Comparison of ENCODE assay signal across 8 mouse cellular contexts in genomic region chr17:47611661-47611982, GRCm38 (mm10). TPM values are rescaled to one million over a fixed set of nuclear protein-coding genes. Genes with fewer than 3 reads are reported as not detected.
DNase-seq lines count a peak whose midpoint lies in the region; ATAC-seq and TF ChIP-seq lines count a peak whose summit lies in the region.

No protein-coding gene starts in this region.

- ATAC-seq in kidney, postnatal 0 days (replicated peaks; ENCODE audit: low FRiP score, low read depth), result no peak
- peak; percentile 19; the same call in 1 of the 2 replicates for ATAC-seq in embryonic facial prominence, embryonic 11.5 days (replicated peaks; ENCODE audit: insufficient number of reproducible peaks, low FRiP score, low TSS enrichment, low read depth)
- no peak; the same call in 1 of the 2 replicates for ATAC-seq in intestine, embryonic 14.5 days (replicated peaks; ENCODE audit: low FRiP score, low TSS enrichment, low read depth)
- ATAC-seq in midbrain, embryonic 16.5 days, result peak; percentile 73; the same call in 1 of the 2 replicates

- no peak for TF ChIP-seq CTCF in kidney, postnatal 0 days (IDR thresholded peaks at IDR 0.05; ENCODE audit: low read depth)

- WGBS in kidney, postnatal 0 days, result 2% methylated on average over 13 of the region's 13 CpGs
- WGBS in embryonic facial prominence, embryonic 11.5 days, result under 1% methylated on average over 13 of the region's 13 CpGs
- WGBS in intestine, embryonic 14.5 days, result 0% methylated on average over 13 of the region's 13 CpGs
- WGBS in midbrain, embryonic 16.5 days, result under 1% methylated on average over 13 of the region's 13 CpGs

- H3K4me1 ChIP-seq in kidney, postnatal 0 days (replicated peaks; ENCODE audit: insufficient read depth, low read length), result 0 out of 2 replicates have a peak, but pooled peaks cover 16% of the 10 kb centered on the region
- H3K4me1 ChIP-seq in embryonic facial prominence, embryonic 11.5 days (ENCODE audit: control insufficient read depth, insufficient read depth, low read length), result no peaks in the 10 kb centered on the region
- H3K4me1 ChIP-seq in intestine, embryonic 14.5 days (replicated peaks; ENCODE audit: control insufficient read depth, insufficient read depth, low read length), result peaks cover 19% of the 10 kb centered on the region
- H3K4me1 ChIP-seq in midbrain, embryonic 16.5 days (ENCODE audit: control insufficient read depth, insufficient read depth, low read length), result peaks cover 24% of the 10 kb centered on the region

- peaks cover 21% of the 10 kb centered on the region; the same call in 1 of the 2 replicates for H3K36me3 ChIP-seq in kidney, postnatal 0 days (ENCODE audit: insufficient read depth, low read length)
- H3K36me3 ChIP-seq in embryonic facial prominence, embryonic 11.5 days (replicated peaks; ENCODE audit: control insufficient read depth, insufficient read depth, low read depth, low read length), result peaks cover 2% of the 10 kb centered on the region
- H3K36me3 ChIP-seq in intestine, embryonic 14.5 days (ENCODE audit: control insufficient read depth, insufficient read depth, low read length), result peaks cover 42% of the 10 kb centered on the region
- H3K36me3 ChIP-seq in midbrain, embryonic 16.5 days (ENCODE audit: control insufficient read depth, insufficient read depth, low read length), result peaks cover 9% of the 10 kb centered on the region

- peak overlapping the region; percentile 84 for H3K9ac ChIP-seq in kidney, postnatal 0 days (ENCODE audit: low read depth, low read length)
- H3K9ac ChIP-seq in embryonic facial prominence, embryonic 11.5 days (replicated peaks; ENCODE audit: low read length), result peak overlapping the region; percentile 76
- H3K9ac ChIP-seq in intestine, embryonic 14.5 days (ENCODE audit: low read length), result peak overlapping the region; percentile 82
- peak overlapping the region; percentile 80 for H3K9ac ChIP-seq in midbrain, embryonic 16.5 days (ENCODE audit: low read depth, low read length)

- no peak for DNase-seq in kidney, postnatal 0 days (ENCODE audit: low spot score)
- DNase-seq in kidney, adult 8-10 months, result no peak
- no peak for DNase-seq in embryonic facial prominence, embryonic 11.5 days (ENCODE audit: low spot score)
- no peak for DNase-seq in intestine, embryonic 14.5 days (ENCODE audit: low spot score)
- DNase-seq in cerebellum, postnatal 10 days, result no peak
- DNase-seq in frontal cortex, postnatal 14 days (ENCODE audit: low spot score in 2 of 2), result no peak
- DNase-seq in yolk sac, embryonic 10.5 days (ENCODE audit: low spot score), result no peak

- peak overlapping the region; percentile 85; the same call in 1 of the 2 replicates for H3K27ac ChIP-seq in kidney, postnatal 0 days
- H3K27ac ChIP-seq in embryonic facial prominence, embryonic 11.5 days (replicated peaks; ENCODE audit: low read depth, low read length), result no peak overlapping the region
- H3K27ac ChIP-seq in intestine, embryonic 14.5 days (ENCODE audit: low read depth), result no peak overlapping the region; the same call in 1 of the 2 replicates
- H3K27ac ChIP-seq in midbrain, embryonic 16.5 days (ENCODE audit: low read length), result peak overlapping the region; percentile 80

- H3K9me3 ChIP-seq in kidney, postnatal 0 days (replicated peaks; ENCODE audit: low read length), result no peaks in the 10 kb centered on the region
- no peaks in the 10 kb centered on the region for H3K9me3 ChIP-seq in embryonic facial prominence, embryonic 11.5 days (replicated peaks; ENCODE audit: control insufficient read depth, low read length)
- H3K9me3 ChIP-seq in intestine, embryonic 14.5 days (ENCODE audit: control insufficient read depth, low read length), result no peaks in the 10 kb centered on the region
- no peaks in the 10 kb centered on the region for H3K9me3 ChIP-seq in midbrain, embryonic 16.5 days (replicated peaks; ENCODE audit: control insufficient read depth, low read length, poor library complexity, severe bottlenecking)

- peak overlapping the region; percentile 87 for H3K4me3 ChIP-seq in kidney, postnatal 0 days (replicated peaks; ENCODE audit: low read depth, low read length)
- peak overlapping the region; percentile 78 for H3K4me3 ChIP-seq in embryonic facial prominence, embryonic 11.5 days (ENCODE audit: low read depth, low read length)
- H3K4me3 ChIP-seq in intestine, embryonic 14.5 days (ENCODE audit: low read depth, low read length), result peak overlapping the region; percentile 98
- peak overlapping the region; percentile 84 for H3K4me3 ChIP-seq in midbrain, embryonic 16.5 days (ENCODE audit: low read depth, low read length)

- H3K27me3 ChIP-seq in kidney, postnatal 0 days (ENCODE audit: insufficient read depth, low read length), result no peaks in the 10 kb centered on the region
- no peaks in the 10 kb centered on the region for H3K27me3 ChIP-seq in embryonic facial prominence, embryonic 11.5 days (ENCODE audit: control insufficient read depth, insufficient read depth, low read length)
- H3K27me3 ChIP-seq in intestine, embryonic 14.5 days (replicated peaks; ENCODE audit: control insufficient read depth, insufficient read depth, low read length), result no peaks in the 10 kb centered on the region
- no peaks in the 10 kb centered on the region for H3K27me3 ChIP-seq in midbrain, embryonic 16.5 days (ENCODE audit: control insufficient read depth, insufficient read depth, low read depth, low read length)

- H3K4me2 ChIP-seq in kidney, postnatal 0 days (ENCODE audit: low read length), result peak overlapping the region; percentile 92
- peak overlapping the region; percentile 72 for H3K4me2 ChIP-seq in embryonic facial prominence, embryonic 11.5 days (ENCODE audit: low read depth, low read length)
- peak overlapping the region; percentile 97 for H3K4me2 ChIP-seq in intestine, embryonic 14.5 days (ENCODE audit: low read length)
- H3K4me2 ChIP-seq in midbrain, embryonic 16.5 days (ENCODE audit: low read length), result peak overlapping the region; percentile 95

RNA-seq across cellular contexts. Expression of gene Gm20517, which starts 0.2 kb away (rescaled TPM):
- polyA plus RNA-seq in kidney, postnatal 0 days (2015; fragmentation: Nextera tagmentation; extraction: Ambion mirVana), result 1.5 and 1.8 TPM in 2 replicates
- 0.98 and 1.9 TPM in 2 replicates for polyA plus RNA-seq in embryonic facial prominence, embryonic 11.5 days (2014; fragmentation: Nextera tagmentation; extraction: Ambion mirVana)
- polyA plus RNA-seq in intestine, embryonic 14.5 days (2014; fragmentation: Nextera tagmentation; extraction: Ambion mirVana), result 1.6 and 1.8 TPM in 2 replicates
- 1.3 and 2.0 TPM in 2 replicates for polyA plus RNA-seq in midbrain, embryonic 16.5 days (2015; fragmentation: Nextera tagmentation; extraction: Ambion mirVana)

RNA-seq across cellular contexts. Expression of gene Med20, which starts 0.2 kb away (rescaled TPM):
- polyA plus RNA-seq in kidney, postnatal 0 days (2015; fragmentation: Nextera tagmentation; extraction: Ambion mirVana), result 37.6 and 37.9 TPM in 2 replicates
- polyA plus RNA-seq in embryonic facial prominence, embryonic 11.5 days (2014; fragmentation: Nextera tagmentation; extraction: Ambion mirVana), result 47.1 and 48.0 TPM in 2 replicates
- polyA plus RNA-seq in intestine, embryonic 14.5 days (2014; fragmentation: Nextera tagmentation; extraction: Ambion mirVana), result 45.2 and 48.2 TPM in 2 replicates
- polyA plus RNA-seq in midbrain, embryonic 16.5 days (2015; fragmentation: Nextera tagmentation; extraction: Ambion mirVana), result 47.0 and 47.7 TPM in 2 replicates

RNA-seq across cellular contexts. Expression of gene Bysl, which starts 0.3 kb away (rescaled TPM):
- 14.7 and 15.7 TPM in 2 replicates for polyA plus RNA-seq in kidney, postnatal 0 days (2015; fragmentation: Nextera tagmentation; extraction: Ambion mirVana)
- 30.4 and 31.4 TPM in 2 replicates for polyA plus RNA-seq in embryonic facial prominence, embryonic 11.5 days (2014; fragmentation: Nextera tagmentation; extraction: Ambion mirVana)
- polyA plus RNA-seq in intestine, embryonic 14.5 days (2014; fragmentation: Nextera tagmentation; extraction: Ambion mirVana), result 25.7 and 27.4 TPM in 2 replicates
- polyA plus RNA-seq in midbrain, embryonic 16.5 days (2015; fragmentation: Nextera tagmentation; extraction: Ambion mirVana), result 38.6 and 40.7 TPM in 2 replicates

RNA-seq across cellular contexts. Expression of gene Usp49, which starts 18.9 kb away (rescaled TPM):
- 2.9 and 4.1 TPM in 2 replicates for polyA plus RNA-seq in kidney, postnatal 0 days (2015; fragmentation: Nextera tagmentation; extraction: Ambion mirVana)
- polyA plus RNA-seq in embryonic facial prominence, embryonic 11.5 days (2014; fragmentation: Nextera tagmentation; extraction: Ambion mirVana), result 4.3 and 5.2 TPM in 2 replicates
- polyA plus RNA-seq in intestine, embryonic 14.5 days (2014; fragmentation: Nextera tagmentation; extraction: Ambion mirVana), result 5.3 and 6.5 TPM in 2 replicates
- 5.3 and 7.3 TPM in 2 replicates for polyA plus RNA-seq in midbrain, embryonic 16.5 days (2015; fragmentation: Nextera tagmentation; extraction: Ambion mirVana)

Comparison
In these comparisons a context has a peak if more than half of its experiments do, and no peak if none do; other contexts are left out.
1. ATAC-seq: peak in embryonic facial prominence, embryonic 11.5 days (single experiment) and midbrain, embryonic 16.5 days (single experiment); none in kidney, postnatal 0 days (single experiment) and intestine, embryonic 14.5 days (single experiment).
2. H3K27ac ChIP-seq: peak in kidney, postnatal 0 days (single experiment) and midbrain, embryonic 16.5 days (single experiment); none in embryonic facial prominence, embryonic 11.5 days (single experiment) and intestine, embryonic 14.5 days (single experiment).
3. Peak in every context shown above with its lines, with median percentiles within 50 percentile points of each other: H3K4me2 ChIP-seq, H3K4me3 ChIP-seq and H3K9ac ChIP-seq.